Mouse (Mus musculus): ENCODE measurements around the gene Atp5g1.
"Not testable (repeated sequence)": the region's sequence is repeated elsewhere in the genome, so short reads cannot be mapped to it uniquely, and the experiment has no call there.

The Atp5g1 gene

GRCm38 (mm10) chr11:96075509-96076220 lies at the start of gene Atp5g1:
TSS of gene Atp5g1 (minus strand) at chr11:96075670.
- DNase-seq (ENCODE audit: low spot score in 2 of 2): peak; percentile 99

- peak; percentile 6 to 9 for DNase-seq (ENCODE audit: low spot score in 2 of 2)
Observed at GRCm38 (mm10) chr11:96124052-96124914, 48.8 kb upstream of the Atp5g1 start.

GRCm38 (mm10) chr11:96122806-96123205 lies 47.3 kb upstream of the Atp5g1 start:
- DNase-seq (ENCODE audit: low spot score in 2 of 2): not testable (repeated sequence)

- DNase-seq (ENCODE audit: low spot score in 2 of 2): no peak
Observed at GRCm38 (mm10) chr11:96119401-96119800, 43.9 kb upstream of the Atp5g1 start.

- DNase-seq (ENCODE audit: low spot score in 2 of 2): not testable (repeated sequence)
Observed at GRCm38 (mm10) chr11:96116925-96117324, 41.5 kb upstream of the Atp5g1 start.

- DNase-seq (ENCODE audit: low spot score in 2 of 2): no peak
Observed at GRCm38 (mm10) chr11:96116116-96116515, 40.6 kb upstream of the Atp5g1 start.

- DNase-seq (ENCODE audit: low spot score in 2 of 2): no peak
Observed at GRCm38 (mm10) chr11:96115416-96115815, 39.9 kb upstream of the Atp5g1 start.

- no peak for DNase-seq (ENCODE audit: low spot score in 2 of 2)
Observed at GRCm38 (mm10) chr11:96114077-96114476, 38.6 kb upstream of the Atp5g1 start.

GRCm38 (mm10) chr11:96111751-96112150 lies 36.3 kb upstream of the Atp5g1 start, which contains the start of gene Calcoco2:
TSS of gene Calcoco2 (minus strand) at chr11:96111964.
- no peak for DNase-seq (ENCODE audit: low spot score in 2 of 2)

- DNase-seq (ENCODE audit: low spot score in 2 of 2): not testable (repeated sequence)
Observed at GRCm38 (mm10) chr11:96110950-96111349, 35.5 kb upstream of the Atp5g1 start.

GRCm38 (mm10) chr11:96108376-96108775 lies 32.9 kb upstream of the Atp5g1 start:
- DNase-seq (ENCODE audit: low spot score in 2 of 2): no peak

GRCm38 (mm10) chr11:96093361-96093760 lies 17.9 kb upstream of the Atp5g1 start:
- DNase-seq (ENCODE audit: low spot score in 2 of 2): peak; percentile 27 to 48

- DNase-seq (ENCODE audit: low spot score in 2 of 2): no peak
Observed at GRCm38 (mm10) chr11:96092674-96093291, 17.3 kb upstream of the Atp5g1 start.

- no peak for DNase-seq (ENCODE audit: low spot score in 2 of 2)
Observed at GRCm38 (mm10) chr11:96091073-96091472, 15.6 kb upstream of the Atp5g1 start.

- no peak for DNase-seq (ENCODE audit: low spot score in 2 of 2)
Observed at GRCm38 (mm10) chr11:96087981-96088380, 12.5 kb upstream of the Atp5g1 start.

- no peak for DNase-seq (ENCODE audit: low spot score in 2 of 2)
Observed at GRCm38 (mm10) chr11:96082682-96083081, 7.2 kb upstream of the Atp5g1 start.

GRCm38 (mm10) chr11:96080736-96081135 lies 5.3 kb upstream of the Atp5g1 start:
- DNase-seq (ENCODE audit: low spot score in 2 of 2): no peak

- no peak for DNase-seq (ENCODE audit: low spot score in 2 of 2)
Observed at GRCm38 (mm10) chr11:96076221-96077105, 993 bp upstream of the Atp5g1 start.

- peak in 1 of 2 experiments; percentile 20 for DNase-seq (ENCODE audit: low spot score in 2 of 2)
Observed at GRCm38 (mm10) chr11:96075177-96075508, 327 bp downstream of the Atp5g1 start.

- DNase-seq (ENCODE audit: low spot score in 2 of 2): peak in 1 of 2 experiments; percentile 39
Observed at GRCm38 (mm10) chr11:96074351-96075176, 906 bp downstream of the Atp5g1 start.
